Mouse (Mus musculus) olfactory bulb, adult 2 months (tissue): ENCODE results near the gene Shroom3. TPM values are rescaled to one million over a fixed set of nuclear protein-coding genes. Genes with fewer than 3 reads are reported as not detected.
A peak's percentile ranks its signal among the peaks of the same experiment; 100 is the strongest.

Experiments
- H3K27ac ChIP-seq: fragments of 200-500 bp; 2 replicates; pipeline ENCODE4 v1.5.1; 2012; ENCODE audit warnings: low read depth, low read length; ENCODE audit not compliant: insufficient read depth
- H3K4me1 ChIP-seq: fragments of 200-500 bp; 2 replicates; pipeline ENCODE4 v1.6.1; 2012; ENCODE audit warnings: low read length; ENCODE audit not compliant: control insufficient read depth, insufficient read depth
- H3K4me3 ChIP-seq: fragments of 200-500 bp; 2 replicates; pipeline ENCODE4 v1.5.1; 2012; ENCODE audit warnings: mild to moderate bottlenecking, low read depth, low read length, moderate library complexity; ENCODE audit not compliant: insufficient read depth
- CTCF ChIP-seq: fragments of 200-500 bp; IDR thresholded peaks from 2 replicates; pipeline ENCODE4 v1.5.1; 2012; ENCODE audit warnings: low read depth, mild to moderate bottlenecking, low read length, moderate library complexity; ENCODE audit not compliant: insufficient read depth
- POLR2A ChIP-seq: fragments of 200-500 bp; IDR thresholded peaks from 2 replicates; pipeline ENCODE4 v1.6.1; 2012; ENCODE audit warnings: mild to moderate bottlenecking, low read depth, low read length, moderate library complexity; ENCODE audit not compliant: insufficient read depth
- WGBS: fragments of 180-500 bp; shearing (Covaris S2); methylation state at CpG from one replicate; pipeline ENCODE4 v1.1.7; 2018; 5-methylcytosine and 5-hydroxymethylcytosine counted together
- polyA plus RNA-seq: library from polyadenylated mRNA; stranded (reverse); fragments of >200 nt; gene quantifications from 2 replicates; pipeline ENCODE4 v1.2.4, GENCODE M21; 2012; ENCODE audit warnings: low replicate concordance; ENCODE audit not compliant: missing spikeins, insufficient read depth, insufficient read length

Gene Shroom3
- polyA plus RNA-seq: not detected in 2 replicates

- 1% methylated on average over 26 of the region's 26 CpGs for WGBS
- no peak within 1 kb of the TSS for H3K27ac ChIP-seq
These were observed at the start of gene Shroom3 for GRCm38 (mm10) chr5:92683351-92683807. TSS of gene Shroom3 (plus strand) at chr5:92683435.

GRCm38 (mm10) chr5:92633526-92633925, 49.7 kb upstream of the Shroom3 start:
- H3K4me3 ChIP-seq: no peak overlapping the region
- 68% methylated on average over 4 of the region's 4 CpGs for WGBS
- H3K4me1 ChIP-seq: no peaks in the 10 kb centered on the region
- no peak for TF ChIP-seq POLR2A
- TF ChIP-seq CTCF: no peak
- H3K27ac ChIP-seq: no peak overlapping the region

More at GRCm38 (mm10) chr5:92683351-92683807, at the start of gene Shroom3:
- Histone ChIP-seq H3K4me3 (peak within 1 kb of the TSS; percentile 37), H3K4me1 (peaks cover 5% of the 10 kb centered on the region)
- no peak for TF ChIP-seq POLR2A

DNA sequence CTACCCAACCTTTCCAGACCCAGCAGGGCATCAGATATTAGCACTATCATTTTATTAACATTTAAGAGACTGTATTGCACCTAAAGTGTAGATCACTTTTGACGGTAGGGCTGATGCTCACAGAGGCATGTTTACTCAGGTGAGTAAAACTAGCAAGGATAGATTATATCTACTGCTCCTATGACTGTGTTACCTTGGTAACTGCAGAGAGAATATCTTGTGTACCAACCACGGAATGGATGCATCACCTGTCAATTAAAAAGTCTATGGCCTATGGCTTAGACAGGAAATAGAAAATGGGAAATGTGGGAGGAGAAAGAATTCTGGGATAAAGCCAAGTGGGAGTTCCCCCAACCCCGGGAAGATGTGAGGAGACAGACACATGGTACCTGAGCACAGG, 48.3 kb upstream of the Shroom3 start:
- WGBS: 79% methylated on average over 3 of the region's 3 CpGs
- Histone ChIP-seq H3K27ac (no peak overlapping the region), H3K4me1 (no peaks in the 10 kb centered on the region), H3K4me3 (no peak overlapping the region)
- TF ChIP-seq CTCF (no peak), POLR2A (no peak)

GRCm38 (mm10) chr5:92635891-92636290, 47.3 kb upstream of the Shroom3 start:
- WGBS: 86% methylated on average over 5 of the region's 5 CpGs
- Histone ChIP-seq H3K4me3 (no peak overlapping the region), H3K4me1 (no peaks in the 10 kb centered on the region)

DNA sequence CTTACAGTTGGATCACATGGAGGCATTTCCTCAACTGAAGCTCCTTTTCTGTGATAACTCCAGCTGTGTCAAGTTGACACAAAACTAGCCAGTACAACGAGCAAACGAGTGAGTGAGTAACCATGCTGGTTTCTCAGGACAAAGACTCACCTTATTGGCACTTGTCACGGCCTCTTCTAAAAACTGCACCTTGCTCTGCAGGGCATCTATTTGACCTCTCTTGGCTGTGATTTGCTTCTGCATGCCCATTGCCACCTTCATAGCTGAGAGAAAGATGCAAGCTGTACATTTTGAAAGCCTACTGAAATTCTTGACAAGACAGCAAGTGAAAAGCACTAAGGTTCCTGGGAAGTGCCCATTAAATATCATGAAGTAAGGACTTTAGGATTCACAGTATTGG, 42.4 kb upstream of the Shroom3 start:
- Histone ChIP-seq H3K4me1 (no peaks in the 10 kb centered on the region), H3K27ac (no peak overlapping the region), H3K4me3 (no peak overlapping the region)
- 82% methylated on average over 3 of the region's 3 CpGs for WGBS
- no peak for TF ChIP-seq POLR2A
- TF ChIP-seq CTCF: no peak

More at GRCm38 (mm10) chr5:92635891-92636290, 47.3 kb upstream of the Shroom3 start:
- H3K27ac ChIP-seq: no peak overlapping the region
- no peak for TF ChIP-seq POLR2A
- no peak for TF ChIP-seq CTCF

GRCm38 (mm10) chr5:92656256-92656655, 27.0 kb upstream of the Shroom3 start:
- Histone ChIP-seq H3K27ac (no peak overlapping the region), H3K4me3 (no peak overlapping the region), H3K4me1 (no peaks in the 10 kb centered on the region)
- WGBS: 5% methylated on average over 1 of the region's 1 CpGs
- TF ChIP-seq POLR2A (no peak), CTCF (no peak)

- no peaks in the 10 kb centered on the region for H3K4me1 ChIP-seq
- TF ChIP-seq POLR2A: no peak
- TF ChIP-seq CTCF: no peak
- 66% methylated on average over 2 of the region's 2 CpGs for WGBS
These were observed 18.9 kb upstream of the Shroom3 start for GRCm38 (mm10) chr5:92664321-92664720.

DNA sequence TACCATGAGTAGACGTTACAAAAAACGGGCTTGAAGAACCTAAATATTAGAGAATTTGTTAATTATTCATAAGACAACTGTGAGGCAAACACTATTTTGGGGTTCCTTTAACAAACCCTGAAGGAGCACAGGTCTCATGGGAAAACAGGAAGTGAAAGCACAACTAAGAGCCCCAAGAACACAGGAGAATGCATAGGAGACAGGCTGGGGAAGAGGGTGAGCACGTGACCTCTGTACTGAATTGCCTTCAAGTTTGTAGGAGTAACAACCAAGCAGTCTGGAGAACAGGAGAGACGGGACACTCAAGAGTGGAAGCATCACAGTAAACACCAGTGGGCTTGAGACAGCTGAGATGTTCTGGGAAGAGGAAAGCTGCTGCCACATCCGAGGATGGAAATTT, 16.4 kb upstream of the Shroom3 start:
- Histone ChIP-seq H3K4me3 (no peak overlapping the region), H3K4me1 (no peaks in the 10 kb centered on the region), H3K27ac (no peak overlapping the region)
- TF ChIP-seq POLR2A: no peak
- no peak for TF ChIP-seq CTCF
- WGBS: 86% methylated on average over 5 of the region's 5 CpGs

More at GRCm38 (mm10) chr5:92664321-92664720, 18.9 kb upstream of the Shroom3 start:
- Histone ChIP-seq H3K4me3 (no peak overlapping the region), H3K27ac (no peak overlapping the region)

DNA sequence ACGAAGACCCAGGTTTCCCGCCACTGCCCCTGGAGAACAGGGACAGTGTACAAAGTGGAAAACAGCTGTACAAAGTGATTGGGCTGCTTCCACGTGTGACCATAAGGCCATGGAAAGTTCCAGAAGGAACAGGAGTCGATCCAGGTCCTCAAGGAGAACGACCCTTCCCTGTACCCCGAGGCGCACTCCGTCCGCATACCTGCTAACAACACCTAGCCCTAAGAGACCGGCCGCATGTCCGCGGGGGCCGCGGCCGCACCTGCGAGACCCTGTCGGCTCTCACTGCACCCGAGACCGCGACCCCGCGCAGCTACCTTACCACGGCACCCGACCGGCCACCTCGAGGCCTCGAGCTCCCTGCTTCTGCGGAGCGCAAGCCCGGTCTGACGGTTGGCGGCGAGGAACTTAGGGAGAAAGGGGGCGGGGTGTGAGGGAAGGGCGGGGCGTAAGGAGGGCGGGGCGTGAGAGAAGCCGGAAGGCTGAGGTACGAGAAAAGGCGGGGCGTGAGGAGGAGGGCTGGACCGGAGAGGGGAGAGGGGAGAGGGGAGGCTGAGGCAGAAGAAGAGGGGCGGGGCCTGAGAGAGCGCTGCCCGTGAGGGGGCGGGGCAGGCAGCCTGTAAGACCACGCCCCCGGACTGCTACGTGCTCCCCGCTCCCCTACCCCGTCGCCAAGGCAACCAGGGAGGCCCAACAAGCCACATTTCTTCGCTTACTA, 8.2 kb upstream of the Shroom3 start, which contains the start of gene Ccdc158:
Gene Ccdc158 (minus strand): TSS at position 413 of the 715 bp plus-strand sequence.
- Histone ChIP-seq H3K4me3 (peak within 1 kb of the TSS; percentile 44), H3K4me1 (peaks cover 4% of the 10 kb centered on the region), H3K27ac (no peak within 1 kb of the TSS)
- WGBS: 14% methylated on average over 54 of the region's 55 CpGs
- TF ChIP-seq CTCF: no peak
- TF ChIP-seq POLR2A: no peak
